In the genomic region with DNA sequence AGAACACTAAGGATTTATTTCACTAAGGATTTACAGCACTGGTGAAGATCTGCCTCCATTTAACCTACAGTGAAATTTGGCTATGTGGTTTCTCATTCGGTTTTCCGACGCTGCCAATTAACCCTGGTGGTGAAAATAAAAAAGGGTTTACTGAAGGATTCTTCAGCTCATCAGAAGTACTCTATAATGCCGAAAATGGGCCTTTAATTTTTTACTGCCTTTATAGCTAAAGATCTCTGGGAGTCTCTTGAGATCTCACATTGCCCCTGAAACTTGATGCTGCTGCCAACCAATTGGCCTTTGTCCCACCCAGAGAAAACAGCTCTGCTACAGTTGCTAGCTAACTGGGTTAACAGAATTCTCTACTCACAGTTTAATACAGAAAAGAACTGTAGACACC, we compare ENCODE assay signal across 9 mouse cellular contexts. TPM values are rescaled to one million over a fixed set of nuclear protein-coding genes. Genes with fewer than 3 reads are reported as not detected.
DNase-seq lines count a peak whose midpoint lies in the region; ATAC-seq and TF ChIP-seq lines count a peak whose summit lies in the region.
"Had no signal": no experiment of that assay in that cellular context is flagged by ENCODE, and none has a peak within 500 bp of the region (broad histone marks: within the 10 kb centered on the region; RNA-seq: fewer than 3 reads in every experiment).

No protein-coding gene starts in this region.

- 4% methylated on average over 4 of the region's 4 CpGs for WGBS in lung, adult 2 months
- under 1% methylated on average over 4 of the region's 4 CpGs for WGBS in hindbrain, embryonic 16.5 days
- WGBS in liver, embryonic 16.5 days (ENCODE audit: insufficient replicate concordance): under 1% methylated on average over 4 of the region's 4 CpGs

- peaks cover 8% of the 10 kb centered on the region for H3K36me3 ChIP-seq in hindbrain, embryonic 16.5 days (ENCODE audit: control insufficient read depth, insufficient read depth, low read length)
- H3K36me3 ChIP-seq in liver, embryonic 16.5 days (ENCODE audit: control insufficient read depth, insufficient read depth): peaks cover 20% of the 10 kb centered on the region

- H3K4me1 ChIP-seq in lung, adult 2 months (ENCODE audit: control insufficient read depth, insufficient read depth, low read length): peaks cover 3% of the 10 kb centered on the region
- H3K4me1 ChIP-seq in hindbrain, embryonic 16.5 days (ENCODE audit: control insufficient read depth, insufficient read depth, low read depth, low read length): peaks cover 14% of the 10 kb centered on the region
- peaks cover 15% of the 10 kb centered on the region for H3K4me1 ChIP-seq in liver, embryonic 16.5 days (ENCODE audit: control insufficient read depth, low read depth, low read length)

- H3K27me3 ChIP-seq in hindbrain, embryonic 16.5 days (replicated peaks; ENCODE audit: control insufficient read depth, insufficient read depth, low read length): no peaks in the 10 kb centered on the region
- no peaks in the 10 kb centered on the region for H3K27me3 ChIP-seq in liver, embryonic 16.5 days (ENCODE audit: control insufficient read depth, insufficient read depth, low read depth, low read length)

- DNase-seq in lung, adult 2 months: no peak
- no peak for DNase-seq in lung, postnatal 14 days
- peak; percentile 62 for DNase-seq in embryo, embryonic 11 days
- DNase-seq in frontal cortex, postnatal 10 days (ENCODE audit: low spot score in 2 of 2): no peak
- no peak for DNase-seq in adrenal gland, postnatal 36 days
- DNase-seq in urinary bladder, postnatal 10 days (ENCODE audit: low spot score): no peak

- TF ChIP-seq POLR2A in lung, adult 2 months (IDR thresholded peaks at IDR 0.05; ENCODE audit: borderline replicate concordance, extremely low read depth, low read depth, low read length): no peak

- H3K9ac ChIP-seq in hindbrain, embryonic 16.5 days (ENCODE audit: low read depth, low read length): peak overlapping the region; percentile 98
- H3K9ac ChIP-seq in liver, embryonic 16.5 days (ENCODE audit: low read depth, low read length): peak overlapping the region; percentile 75

- peak overlapping the region; percentile 71 for H3K4me3 ChIP-seq in lung, adult 2 months (replicated peaks; ENCODE audit: extremely low read depth, low read depth, low read length)
- H3K4me3 ChIP-seq in hindbrain, embryonic 16.5 days (ENCODE audit: low read length): peak overlapping the region; percentile 99
- H3K4me3 ChIP-seq in liver, embryonic 16.5 days (ENCODE audit: low read depth, low read length): peak overlapping the region; percentile 92

- H3K27ac ChIP-seq in hindbrain, embryonic 16.5 days (ENCODE audit: low read depth, low read length): peak overlapping the region; percentile 100
- H3K27ac ChIP-seq in liver, embryonic 16.5 days (ENCODE audit: low read length): peak overlapping the region; percentile 100

- H3K4me2 ChIP-seq in hindbrain, embryonic 16.5 days (ENCODE audit: low read length): peak overlapping the region; percentile 69
- H3K4me2 ChIP-seq in liver, embryonic 16.5 days (ENCODE audit: low read depth, low read length): peak overlapping the region; percentile 84

- no peaks in the 10 kb centered on the region for H3K9me3 ChIP-seq in hindbrain, embryonic 16.5 days (ENCODE audit: control insufficient read depth, low read length)
- no peaks in the 10 kb centered on the region for H3K9me3 ChIP-seq in liver, embryonic 16.5 days (replicated peaks; ENCODE audit: control insufficient read depth, low read length)

- no peak for TF ChIP-seq CTCF in lung, adult 2 months (IDR thresholded peaks at IDR 0.05; ENCODE audit: insufficient read depth, low read length)

- ATAC-seq in hindbrain, embryonic 16.5 days: no peak
- ATAC-seq in liver, embryonic 16.5 days (ENCODE audit: low read depth): no peak

RNA-seq across cellular contexts. Expression of a gene that starts 40.1 kb away (rescaled TPM):
- polyA plus RNA-seq in lung, adult 2 months (2012; rRNA removed): 0.06 and 0.19 TPM in 2 replicates
- 74.5 and 79.2 TPM in 2 replicates for polyA plus RNA-seq in hindbrain, embryonic 16.5 days (2015; fragmentation: Nextera tagmentation; extraction: Ambion mirVana)
- polyA plus RNA-seq in liver, embryonic 16.5 days (2015; fragmentation: Nextera tagmentation; extraction: Ambion mirVana): 0.07 and 0.08 TPM in 2 replicates
- total RNA-seq in adrenal gland, postnatal 36 days (2021): 1 to 10 TPM in 1 of 2 experiments, under 1 TPM in 1; 0.76 to 1.2 TPM
- total RNA-seq: common myeloid progenitor, adult 5-6 weeks had no signal

RNA-seq across cellular contexts. Expression of a gene that starts 41.0 kb away (rescaled TPM):
- polyA plus RNA-seq in lung, adult 2 months (2012; rRNA removed): 110 and 197 TPM in 2 replicates
- polyA plus RNA-seq in hindbrain, embryonic 16.5 days (2015; fragmentation: Nextera tagmentation; extraction: Ambion mirVana): 44.9 and 46.7 TPM in 2 replicates
- 39.9 and 53.2 TPM in 2 replicates for polyA plus RNA-seq in liver, embryonic 16.5 days (2015; fragmentation: Nextera tagmentation; extraction: Ambion mirVana)
- total RNA-seq in adrenal gland, postnatal 36 days (2021): 100 to 1,000 TPM; 192 to 221 TPM

RNA-seq across cellular contexts. Expression of a gene that starts 59.4 kb away (rescaled TPM):
- 4.7 and 5.5 TPM in 2 replicates for polyA plus RNA-seq in lung, adult 2 months (2012; rRNA removed)
- 1.9 and 2.0 TPM in 2 replicates for polyA plus RNA-seq in hindbrain, embryonic 16.5 days (2015; fragmentation: Nextera tagmentation; extraction: Ambion mirVana)
- polyA plus RNA-seq in liver, embryonic 16.5 days (2015; fragmentation: Nextera tagmentation; extraction: Ambion mirVana): 0.06 and 0.13 TPM in 2 replicates
- 10 to 100 TPM; 17.9 to 63.5 TPM for total RNA-seq in adrenal gland, postnatal 36 days (2021)

Comparison
In these comparisons a context has a peak if more than half of its experiments do, and no peak if none do; other contexts are left out.
1. RNA of a gene that starts 40.1 kb away (polyA plus RNA-seq): 74.5 to 79.2 TPM in hindbrain, embryonic 16.5 days; 0.07 to 0.08 TPM in liver, embryonic 16.5 days and 0.06 to 0.19 TPM in lung, adult 2 months; every median in the first group is over 10 times any median in the second.
2. Peak in every context shown above with its lines, with median percentiles within 50 percentile points of each other: H3K4me3 ChIP-seq.